Mouse (Mus musculus): ENCODE measurements at regions not wholly inside any gene's neighbourhood (a gene's known extent, or its start where the extent isn't known, plus 50 kb on each side); places are given as distances from the start of the nearest gene placed in this dataset.

DNA sequence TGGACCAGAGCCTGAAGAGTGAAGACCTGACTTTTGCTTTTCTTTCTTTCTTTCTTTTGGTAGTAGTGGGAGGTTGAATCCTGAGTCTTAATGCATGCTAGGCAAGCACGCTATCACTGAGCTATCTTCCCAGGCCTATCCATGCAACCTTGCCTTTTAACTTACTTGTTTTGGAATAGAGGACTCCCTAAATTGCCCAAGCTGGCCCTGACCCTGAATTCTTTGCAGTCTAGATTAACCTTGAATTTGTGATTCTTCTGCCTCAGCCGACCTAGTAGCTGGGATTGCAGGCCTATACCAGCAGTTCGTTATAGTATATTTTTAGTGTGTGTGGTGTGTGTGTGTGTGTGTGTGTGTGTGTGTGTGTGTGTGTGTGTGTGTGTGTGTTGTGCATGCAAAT is 183.1 kb downstream of the Gm12728 start:
- no peak for DNase-seq

DNA sequence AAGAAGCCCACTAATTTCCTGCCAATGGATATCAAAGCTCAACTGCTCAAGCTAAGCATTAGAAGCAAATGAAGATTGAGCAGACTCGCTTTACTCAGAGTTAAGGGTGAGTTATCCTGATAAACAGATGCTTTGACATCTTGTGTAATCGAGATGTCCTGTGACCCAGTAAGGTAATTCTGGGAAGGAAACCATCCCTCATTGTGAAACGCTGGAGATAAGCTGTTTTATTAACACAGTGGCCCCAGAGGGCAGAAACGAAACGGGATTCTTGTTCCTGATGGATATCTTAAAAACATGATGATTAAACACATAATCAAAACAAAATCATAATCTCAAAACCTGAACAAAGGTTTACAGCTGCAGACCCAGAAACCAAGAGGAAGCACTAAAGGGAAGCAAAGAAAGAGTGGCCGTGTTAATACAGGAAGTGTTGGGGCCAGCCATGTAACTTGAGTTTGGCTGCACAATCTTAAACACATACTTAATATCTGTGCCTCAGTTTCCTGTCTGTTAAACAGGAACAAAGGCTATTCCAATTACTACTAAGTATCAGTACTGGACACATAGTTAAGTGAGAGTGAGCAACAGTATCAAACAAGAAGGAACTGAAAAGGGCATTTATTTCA is 184.2 kb downstream of the Gm12728 start:
- no peak for DNase-seq

DNA sequence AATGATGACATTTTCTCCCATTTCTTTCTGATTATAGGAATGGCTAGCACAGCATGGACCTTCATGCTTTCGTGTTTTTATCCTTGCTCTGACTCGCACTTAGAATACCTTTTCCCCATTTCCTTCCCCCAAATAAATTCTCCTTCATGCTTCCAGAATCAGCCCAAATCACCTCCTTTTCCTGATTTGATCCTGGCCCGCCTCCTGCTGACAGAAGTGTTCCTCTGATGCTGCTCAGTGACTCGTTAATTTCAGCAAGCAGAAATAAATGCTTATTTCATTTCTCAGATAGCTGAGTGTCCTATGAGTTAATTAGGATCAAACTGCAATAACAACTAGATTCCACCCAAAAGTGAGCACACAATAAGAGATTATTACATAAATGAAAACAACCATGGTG is 185.3 kb downstream of the Gm12728 start:
- DNase-seq, result no peak

DNA sequence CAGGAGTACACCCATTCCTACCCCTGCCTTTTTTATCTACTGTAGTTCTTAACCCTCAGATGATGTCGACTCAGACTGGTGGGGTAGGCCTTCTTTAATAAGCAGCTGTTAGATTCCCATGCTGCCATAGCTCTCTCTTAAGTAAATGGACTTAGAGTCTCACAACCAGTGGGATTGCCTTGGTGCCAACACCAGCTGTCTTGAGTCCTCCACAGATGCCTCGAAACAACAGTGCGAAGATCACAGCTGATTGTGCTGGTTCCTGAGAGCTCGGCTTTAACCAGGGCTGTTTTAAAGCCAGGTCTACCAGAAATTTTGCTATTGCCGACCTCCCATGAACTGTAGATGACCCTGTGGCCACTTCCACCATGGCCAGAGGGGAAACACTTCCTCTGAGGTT is 189.4 kb downstream of the Gm12728 start:
- DNase-seq, result no peak

DNA sequence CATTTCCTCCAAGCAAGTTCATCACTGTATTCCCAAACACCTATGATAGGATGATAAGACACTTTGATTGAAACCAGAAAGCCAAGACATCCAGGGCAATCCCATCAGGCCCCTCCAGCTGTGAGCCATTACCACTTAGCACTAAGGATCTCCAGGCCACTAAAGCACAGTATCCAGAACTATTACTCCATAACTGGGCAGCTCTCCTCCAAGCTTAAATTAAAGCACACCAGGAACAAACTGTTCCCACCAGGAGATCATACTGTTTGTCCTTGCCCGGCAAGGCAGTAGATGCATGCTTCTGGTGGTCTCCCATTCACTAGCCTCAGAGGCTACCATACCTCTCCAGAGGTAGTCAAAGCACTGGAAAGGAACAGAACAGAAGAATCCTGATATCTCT is 193.3 kb downstream of the Gm12728 start:
- no peak for DNase-seq

DNA sequence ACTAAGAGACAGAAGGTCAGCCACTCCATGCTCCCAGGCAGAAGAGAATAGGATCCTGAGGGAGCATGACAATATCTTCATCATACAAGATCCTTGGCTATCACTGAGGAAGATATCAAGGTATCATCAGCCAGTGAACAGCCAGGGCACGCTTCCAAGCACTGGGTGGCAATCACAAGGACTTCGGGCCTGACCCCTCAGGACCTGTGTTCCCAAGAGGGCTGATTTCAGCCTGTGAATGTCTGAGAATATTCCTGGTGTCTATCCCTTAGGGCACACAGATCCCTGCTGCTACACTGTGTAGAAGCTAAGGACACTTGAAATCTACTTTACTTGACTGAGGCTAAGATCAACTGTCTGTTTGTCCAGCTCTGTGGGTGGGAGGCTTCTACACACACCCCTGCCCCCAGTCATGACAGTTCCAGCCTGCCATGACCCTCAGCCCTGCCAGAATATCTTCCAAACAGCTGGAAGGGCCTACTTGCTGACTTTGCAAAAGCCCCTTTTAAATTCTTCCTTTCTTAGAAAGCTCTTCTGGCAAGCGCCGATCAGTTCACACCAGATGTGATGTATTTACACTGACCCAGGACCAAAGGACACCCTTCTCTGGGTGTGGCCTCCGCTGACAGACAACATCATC is 198.4 kb downstream of the Gm12728 start:
- no peak for DNase-seq

DNA sequence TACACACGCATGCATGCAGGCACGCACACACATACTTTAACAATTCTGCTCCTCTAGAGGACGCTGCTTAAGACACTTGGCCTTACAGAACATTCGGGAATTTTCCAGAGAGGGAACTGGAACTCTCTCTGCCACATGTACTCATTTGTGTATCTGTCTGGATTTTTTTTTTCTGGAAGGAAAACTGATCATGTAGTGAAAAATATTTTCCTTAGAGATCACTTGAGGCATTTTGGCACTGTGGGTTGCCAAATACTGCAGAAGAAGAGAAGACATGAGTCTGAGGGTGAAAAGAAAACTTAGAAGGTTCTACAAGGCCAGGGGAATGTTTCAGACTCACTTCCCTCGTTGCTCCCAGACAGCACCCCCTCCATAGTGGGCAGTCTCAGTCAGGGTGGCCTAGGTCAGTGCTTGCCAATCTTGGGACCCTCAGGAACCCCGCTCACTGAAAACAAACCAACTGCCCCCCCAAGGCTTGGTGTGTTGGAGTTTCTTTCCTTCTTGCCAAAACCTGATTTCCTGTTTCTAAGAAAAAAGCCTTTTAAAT is 203.0 kb downstream of the Gm12728 start:
- DNase-seq, result no peak

DNA sequence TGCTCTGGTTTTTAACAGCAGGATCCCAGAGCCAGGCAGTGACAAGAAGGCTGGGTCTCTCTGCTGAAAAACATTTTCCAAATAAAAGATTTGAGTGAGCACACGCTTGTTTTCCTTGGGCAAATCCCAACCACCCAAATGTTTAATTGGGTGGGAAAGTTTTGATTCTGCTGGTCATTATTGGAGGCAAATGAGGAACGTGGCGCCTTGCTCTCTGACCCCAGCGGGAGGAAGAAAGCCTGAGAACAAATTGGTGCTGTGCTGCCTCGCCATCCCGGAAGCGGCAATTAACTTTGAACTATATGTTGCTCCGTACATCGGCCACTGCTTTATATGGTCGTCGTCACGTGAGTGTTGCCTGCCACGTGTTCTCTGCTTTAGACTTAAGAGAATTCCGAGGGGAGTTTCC is 204.7 kb downstream of the Gm12728 start:
- DNase-seq, result no peak

DNA sequence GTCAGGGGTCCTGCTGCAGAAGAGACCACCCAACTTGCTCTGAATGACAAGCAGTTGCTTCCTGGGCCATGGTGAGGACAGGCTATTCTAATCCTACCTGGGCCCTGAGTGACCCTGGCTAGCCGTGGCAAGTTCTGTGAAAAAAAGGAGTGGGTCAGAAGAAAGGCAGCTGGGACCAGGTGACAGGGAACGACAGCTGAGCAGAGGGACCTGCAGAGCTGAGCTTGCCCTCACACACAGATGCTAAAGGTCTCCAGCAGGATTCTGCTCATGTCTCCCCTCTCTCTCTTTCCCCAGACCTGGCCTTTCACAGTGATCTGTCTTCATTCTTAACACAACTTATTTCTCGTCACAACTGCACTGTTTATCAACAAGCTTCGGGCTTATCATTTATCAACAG is 206.4 kb downstream of the Gm12728 start:
- DNase-seq, result no peak

DNA sequence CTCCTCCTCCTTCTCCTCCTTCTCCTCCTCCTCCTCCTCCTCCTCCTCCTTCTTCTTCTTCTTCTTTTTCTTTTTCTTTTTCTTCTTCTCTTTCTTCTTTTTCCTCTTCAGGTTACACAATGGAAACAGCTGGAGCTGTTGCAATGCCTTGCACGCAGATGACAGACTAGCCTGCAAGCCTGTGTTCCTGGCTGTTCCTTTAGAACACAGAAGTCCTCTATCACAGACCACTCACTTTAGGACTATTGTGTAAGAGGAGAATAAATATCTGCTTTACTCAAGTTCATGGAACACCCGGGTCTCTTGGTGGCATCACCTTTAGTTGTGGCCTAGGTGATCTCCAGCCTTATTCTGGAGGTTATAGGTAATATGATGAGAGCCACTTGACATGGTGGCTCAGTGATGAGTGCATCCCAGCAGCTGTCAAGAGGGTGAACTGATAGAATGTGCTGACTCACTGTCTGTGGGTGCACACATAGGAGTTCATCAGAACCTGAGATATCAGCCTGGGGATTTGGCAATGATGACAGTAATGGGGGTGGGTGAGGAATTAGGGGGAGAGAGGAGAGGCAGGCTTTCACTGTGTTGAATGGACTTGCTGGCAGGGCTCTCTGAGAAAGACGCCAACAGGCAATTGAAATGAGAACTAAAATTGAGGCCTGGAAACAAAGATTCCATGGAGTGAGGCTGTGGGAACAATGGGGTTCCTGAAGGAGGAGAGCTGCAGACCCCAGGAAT is 207.4 kb downstream of the Gm12728 start:
- DNase-seq, result no peak

DNA sequence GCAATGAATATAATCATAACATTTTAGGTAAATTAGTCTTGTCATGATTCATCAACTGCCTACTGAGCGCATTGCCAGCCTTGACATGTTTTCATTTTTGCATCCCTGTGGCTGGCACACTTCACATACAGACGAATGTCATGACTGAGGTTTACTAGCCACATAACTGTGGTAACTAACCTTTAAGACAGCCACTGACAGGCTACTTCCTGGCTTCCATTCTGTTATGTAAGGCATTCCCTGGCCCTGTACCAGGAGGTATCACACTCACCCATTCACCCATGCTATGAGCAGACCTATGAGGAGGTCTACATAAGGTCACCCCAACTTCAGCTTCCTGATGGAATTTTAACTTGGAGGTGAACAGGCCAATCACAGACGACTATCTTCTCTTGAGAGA is 212.8 kb downstream of the Gm12728 start:
- DNase-seq, result no peak

DNA sequence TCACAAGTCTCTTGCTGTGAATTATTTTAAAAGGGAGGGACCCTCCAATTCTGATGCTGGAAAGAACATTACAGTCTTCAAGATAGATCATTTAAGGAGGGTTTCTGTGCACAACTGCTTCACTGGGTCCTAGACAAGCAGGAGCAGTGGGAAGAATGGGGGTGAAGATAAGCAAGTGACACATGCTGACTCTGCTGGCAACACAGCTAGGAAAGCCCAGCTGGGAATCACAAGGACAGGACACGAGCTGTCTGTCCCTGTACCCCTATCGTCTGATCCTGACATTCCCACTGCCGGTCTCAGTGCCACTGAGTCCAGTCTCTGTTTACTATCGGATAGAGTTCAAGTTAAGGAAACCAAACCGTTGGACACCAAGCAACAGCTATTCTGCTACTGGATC is 216.3 kb downstream of the Gm12728 start:
- no peak for DNase-seq

DNA sequence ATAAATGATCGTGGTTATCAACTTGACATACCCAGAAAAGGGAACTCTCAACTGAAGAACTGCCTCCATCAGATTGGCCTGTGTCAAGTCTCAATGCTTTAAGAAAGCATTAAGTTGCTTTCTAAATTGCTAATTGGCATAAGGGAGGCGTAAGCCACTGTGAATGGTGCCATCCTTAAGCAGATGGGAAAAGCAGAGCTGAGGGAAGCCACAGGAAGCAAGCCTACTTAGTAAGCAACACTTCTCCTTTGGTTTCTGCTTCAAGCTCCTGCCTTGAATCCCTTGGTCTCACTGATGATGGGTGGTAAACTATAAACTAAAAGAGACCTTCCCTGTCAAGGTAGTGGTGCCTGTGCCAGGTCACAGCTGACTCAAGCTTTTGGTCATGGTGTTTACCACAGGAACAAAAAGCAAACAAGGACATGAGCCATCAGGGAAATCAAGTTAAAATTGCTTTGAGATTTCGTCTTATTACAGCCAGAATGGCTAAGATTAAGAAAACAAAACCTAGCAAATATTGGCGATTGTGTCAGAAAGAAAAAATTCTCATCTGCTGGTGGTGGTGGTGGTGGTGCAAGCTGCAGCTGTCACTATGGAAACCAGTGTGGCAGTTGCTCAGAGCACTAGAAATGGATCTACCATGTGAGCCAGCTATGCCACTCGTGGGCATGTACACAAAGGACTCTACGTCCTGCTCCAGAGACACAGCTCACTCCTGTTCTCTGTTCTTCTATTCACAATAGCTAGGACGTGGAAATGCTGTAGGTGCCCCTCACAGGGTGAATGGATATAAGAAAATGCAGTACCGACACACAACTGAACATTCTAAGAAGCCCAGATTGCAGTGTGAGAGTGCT is 217.9 kb downstream of the Gm12728 start:
- DNase-seq, result no peak

DNA sequence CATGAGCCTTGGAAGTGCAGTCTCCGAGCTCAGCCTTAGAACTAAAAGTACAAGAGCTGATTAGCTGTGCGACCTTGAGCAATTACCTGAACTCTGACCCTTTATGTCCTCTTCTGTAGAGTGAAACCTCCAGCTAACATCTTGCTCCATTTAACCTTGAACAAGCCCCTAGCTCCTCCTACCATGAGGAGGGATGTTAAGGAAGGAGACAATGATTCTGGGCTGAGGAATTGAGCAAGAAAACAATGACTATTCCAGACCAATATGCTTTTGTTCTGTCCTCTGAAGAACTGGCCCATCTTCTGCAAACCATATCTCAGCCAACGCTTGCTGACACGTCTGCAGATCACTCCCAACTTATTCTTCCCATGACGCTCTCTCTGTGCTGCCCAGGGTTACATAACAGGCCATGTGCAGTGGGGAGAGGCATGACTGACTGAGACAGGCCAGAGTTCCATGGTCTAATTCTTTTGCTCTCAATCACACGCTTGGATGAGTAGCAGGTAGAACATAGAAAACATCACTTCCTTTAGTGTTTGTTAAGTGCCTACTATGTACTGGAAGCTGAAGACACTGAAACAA is 227.5 kb downstream of the Gm12728 start:
- DNase-seq, result no peak

DNA sequence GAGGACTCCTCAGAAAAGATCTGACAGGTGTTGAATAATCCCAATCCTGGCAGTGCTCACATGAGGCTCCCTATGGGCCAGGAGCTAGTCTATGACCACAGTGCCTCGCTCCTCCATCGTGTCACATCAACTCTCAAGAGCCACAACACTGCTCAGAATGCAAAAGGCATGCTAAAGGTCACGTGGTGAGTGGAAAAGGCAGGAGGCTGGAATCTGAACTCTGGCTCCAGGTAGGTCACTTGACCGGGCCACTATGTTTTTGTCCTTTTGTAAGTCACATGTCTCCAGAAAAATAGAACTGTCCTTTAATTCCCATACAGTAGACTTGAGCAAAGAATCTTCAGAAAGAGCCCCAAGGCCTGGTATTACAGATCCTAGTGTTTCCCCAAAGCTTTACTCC is 229.3 kb downstream of the Gm12728 start:
- DNase-seq, result no peak

DNA sequence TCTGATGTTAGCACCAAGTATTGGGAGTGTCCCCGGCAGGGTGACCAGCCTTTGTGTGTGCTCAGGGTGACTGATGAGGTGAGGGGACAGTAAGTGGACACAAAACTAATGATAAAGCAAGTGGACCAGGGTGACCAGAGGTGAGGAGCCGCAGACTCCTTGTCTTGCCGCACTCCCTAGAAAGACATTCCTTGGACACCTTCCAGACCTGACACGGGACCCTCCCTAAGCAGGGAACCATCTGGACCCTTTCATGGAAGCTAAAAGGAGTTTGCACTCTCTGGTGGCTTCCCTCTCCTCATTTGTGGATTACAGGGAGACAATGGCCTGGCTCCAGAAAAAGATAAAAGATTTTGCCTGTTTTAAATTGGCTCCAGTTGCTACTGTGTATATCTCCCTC is 230.7 kb downstream of the Gm12728 start:
- DNase-seq, result no peak

DNA sequence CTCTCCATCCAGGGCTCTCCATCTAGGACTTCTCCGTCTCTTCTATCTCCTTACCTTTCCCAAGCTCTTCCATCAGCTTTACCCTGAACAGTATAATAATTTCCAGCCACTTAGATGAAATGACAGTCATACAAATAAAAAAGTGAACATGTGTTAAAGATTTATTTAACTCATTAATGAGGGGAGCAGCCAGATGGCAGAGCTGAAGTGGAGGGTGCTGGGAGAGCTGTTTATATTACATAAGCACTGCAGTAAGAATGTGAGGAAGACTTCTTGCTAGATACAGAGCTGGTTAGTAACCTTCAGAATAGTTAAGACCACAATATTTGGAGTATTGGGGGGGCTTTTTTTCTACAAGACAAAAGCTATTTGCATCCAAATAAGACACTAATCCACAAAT is 234.9 kb downstream of the Gm12728 start:
- DNase-seq, result no peak

DNA sequence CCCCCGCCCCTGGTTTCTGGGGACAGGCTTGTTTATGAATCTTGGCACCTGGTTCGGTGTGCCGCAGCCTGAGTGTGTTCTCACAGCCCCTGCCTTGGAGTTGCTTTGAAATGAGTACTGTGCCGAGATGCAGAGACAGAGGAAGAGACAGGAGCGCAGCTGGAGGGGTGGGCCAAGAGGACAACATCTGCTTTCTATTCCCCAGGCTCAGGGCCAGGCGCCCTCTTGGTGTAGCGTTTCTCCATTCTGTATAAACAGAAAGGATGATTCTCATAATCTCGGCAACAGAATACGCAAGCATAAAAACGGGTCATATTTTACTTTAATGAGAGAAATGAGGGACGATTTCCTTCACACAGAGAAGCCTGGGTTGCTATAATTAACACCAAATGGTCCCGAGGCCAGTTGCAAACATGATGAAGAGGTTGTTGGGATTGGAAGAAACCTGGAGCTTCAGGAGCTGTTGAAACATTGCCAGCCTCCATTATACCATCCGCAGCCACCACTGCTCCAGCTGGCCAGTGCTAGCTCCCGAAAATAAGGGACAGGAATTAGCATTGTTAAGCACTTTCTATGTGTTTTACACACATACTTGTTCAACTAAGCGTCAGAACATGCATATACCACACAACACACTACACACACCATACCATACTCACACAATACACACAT is 236.4 kb downstream of the Gm12728 start:
- no peak for DNase-seq

DNA sequence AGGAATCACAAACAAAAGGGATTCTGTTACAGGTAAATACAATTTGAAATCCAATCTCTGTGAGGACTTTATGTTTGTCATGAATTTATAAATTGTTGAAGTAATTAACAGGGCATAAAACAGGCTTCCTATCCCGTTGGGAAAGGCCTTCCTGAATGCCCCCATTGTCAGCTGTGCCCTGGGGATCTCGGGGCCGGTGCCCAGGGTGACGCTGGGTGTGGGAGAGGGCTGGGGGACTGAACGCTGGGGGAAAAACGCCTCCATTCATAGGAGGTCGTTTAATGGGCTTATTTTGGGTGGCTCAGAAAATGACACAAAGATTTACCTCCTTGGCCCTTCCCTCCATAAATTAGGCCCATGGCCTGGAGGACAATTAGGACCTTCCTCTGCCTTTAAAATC is 250.7 kb downstream of the Gm12728 start:
- DNase-seq, result no peak

DNA sequence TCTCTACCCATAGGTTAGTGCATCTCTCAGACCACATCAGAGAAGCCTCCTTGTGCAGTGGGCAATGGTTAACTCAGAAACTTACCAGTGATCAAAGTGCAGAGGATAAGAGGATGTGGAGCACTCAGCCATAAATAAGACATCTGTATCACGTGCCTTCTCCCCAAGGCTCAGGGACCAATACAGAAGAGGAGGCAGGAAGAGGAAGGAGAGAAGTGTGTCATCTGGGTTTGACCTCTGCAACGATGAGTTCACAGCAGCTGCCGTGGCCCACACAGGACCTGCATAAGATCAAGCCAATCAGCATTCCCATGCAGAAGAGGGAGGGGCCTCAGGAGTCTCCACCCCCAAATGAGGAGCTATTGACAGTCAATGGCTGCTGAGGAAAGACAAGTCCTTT is 252.8 kb downstream of the Gm12728 start:
- DNase-seq, result no peak

DNA sequence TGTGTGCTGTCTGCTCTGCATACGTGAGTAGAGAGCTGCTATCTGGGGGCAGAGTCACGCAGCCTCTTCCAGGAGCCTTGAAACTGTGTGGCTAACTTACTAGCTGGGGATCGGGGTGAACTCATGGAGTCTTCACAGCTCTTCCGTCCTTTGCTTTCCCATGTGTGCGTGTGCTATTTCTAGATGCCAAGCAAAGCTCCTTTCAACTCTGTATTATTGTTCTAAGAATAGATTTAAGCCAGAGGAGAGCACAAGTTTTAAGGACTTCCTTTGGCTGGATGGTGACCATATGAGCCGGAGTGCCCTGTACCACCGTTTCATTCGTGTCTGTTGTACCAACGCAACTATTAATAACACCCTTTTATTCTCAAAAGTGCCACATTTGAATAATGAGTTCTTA is 254.0 kb downstream of the Gm12728 start:
- no peak for DNase-seq

DNA sequence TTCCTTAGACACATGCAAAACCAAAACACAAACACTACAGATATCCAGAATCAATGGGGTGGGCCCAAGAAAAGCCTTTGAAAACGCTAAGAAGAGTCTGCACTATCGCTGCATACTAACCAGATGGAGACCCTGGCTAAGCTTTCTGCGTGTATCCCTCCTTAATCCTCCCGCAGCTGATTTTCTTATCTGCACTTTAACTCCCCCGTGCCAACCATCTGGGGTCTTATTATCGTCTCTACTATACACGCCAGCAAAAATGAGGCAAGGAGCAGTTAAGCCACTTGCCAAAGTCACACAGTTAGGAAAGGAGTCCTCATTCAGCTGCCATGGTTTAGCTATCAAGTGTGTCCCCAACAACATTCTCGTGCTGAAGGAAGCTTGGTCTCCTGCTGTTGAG is 258.4 kb downstream of the Gm12728 start:
- DNase-seq, result no peak
